Mouse (Mus musculus) stomach, postnatal 0 days (tissue): Measurements from ENCODE around the gene Ppm1k. TPM values are rescaled to one million over a fixed set of nuclear protein-coding genes. Genes with fewer than 3 reads are reported as not detected.

Experiments used
- ATAC-seq: fragments of 200-750 bp; cut with Nextera tagmentation; 2 replicates; pipeline ENCODE4 v1.8.0; 2017; ENCODE audit not compliant: low FRiP score, low TSS enrichment
- DNase-seq: peaks from one replicate; pipeline ENCODE4 v3.0.0-alpha.2; 2016; ENCODE audit warnings: low spot score
- H3K27ac ChIP-seq: fragments of 300-500 bp; sonication (generic); replicated peaks from 2 replicates; pipeline ENCODE4 v1.5.1; 2014; ENCODE audit warnings: mild to moderate bottlenecking, control low read depth
- H3K27me3 ChIP-seq: fragments of 300-500 bp; sonication (generic); 2 replicates; pipeline ENCODE4 v1.6.1; 2014; ENCODE audit warnings: low read length; ENCODE audit not compliant: control insufficient read depth, insufficient read depth
- H3K36me3 ChIP-seq: fragments of 300-500 bp; sonication (generic); 2 replicates; pipeline ENCODE4 v1.6.1; 2014; ENCODE audit warnings: low read length, mixed read lengths; ENCODE audit not compliant: control insufficient read depth, insufficient read depth
- H3K4me1 ChIP-seq: fragments of 300-500 bp; sonication (generic); replicated peaks from 2 replicates; pipeline ENCODE4 v1.6.1; 2014; ENCODE audit warnings: antibody characterized with exemption; ENCODE audit not compliant: control insufficient read depth, insufficient read depth
- H3K4me2 ChIP-seq: fragments of 300-500 bp; sonication (generic); replicated peaks from 2 replicates; pipeline ENCODE4 v1.6.1; 2014; ENCODE audit warnings: low read depth, mild to moderate bottlenecking, control low read depth, moderate library complexity
- H3K4me3 ChIP-seq: fragments of 300-500 bp; sonication (generic); 2 replicates; pipeline ENCODE4 v1.5.1; 2014; ENCODE audit warnings: low read depth, low read length, control low read depth
- H3K9ac ChIP-seq: fragments of 300-500 bp; sonication (generic); 2 replicates; pipeline ENCODE4 v1.6.1; 2014; ENCODE audit warnings: mild to moderate bottlenecking, low read length, control low read depth, mixed read lengths
- H3K9me3 ChIP-seq: fragments of 300-500 bp; sonication (generic); 2 replicates; pipeline ENCODE4 v1.6.1; 2016; ENCODE audit warnings: low read length; ENCODE audit not compliant: control insufficient read depth
- CTCF ChIP-seq: IDR thresholded peaks from 2 replicates; pipeline ENCODE4 v1.5.1; 2016; ENCODE audit warnings: antibody characterized with exemption, low read depth, mild to moderate bottlenecking, moderate library complexity
- EP300 ChIP-seq: optimal IDR thresholded peaks from 2 replicates; pipeline ENCODE3; 2016; ENCODE audit warnings: antibody characterized with exemption
- WGBS: fragments of 180-500 bp; shearing (Covaris S2); extraction: QIAGEN DNeasy Blood & Tissue Kit; methylation state at CpG from one replicate; pipeline ENCODE4 v1.1.7; 2014; 5-methylcytosine and 5-hydroxymethylcytosine counted together
- polyA plus RNA-seq: library from polyadenylated mRNA; unstranded; fragments of >200 nt; fragmentation: Nextera tagmentation; extraction: Ambion mirVana; gene quantifications from 2 replicates; pipeline ENCODE4 v1.2.1, GENCODE M21; 2015

Ppm1k gene
- polyA plus RNA-seq, 1 experiment from 2014 or later: 1.3 TPM

DNA sequence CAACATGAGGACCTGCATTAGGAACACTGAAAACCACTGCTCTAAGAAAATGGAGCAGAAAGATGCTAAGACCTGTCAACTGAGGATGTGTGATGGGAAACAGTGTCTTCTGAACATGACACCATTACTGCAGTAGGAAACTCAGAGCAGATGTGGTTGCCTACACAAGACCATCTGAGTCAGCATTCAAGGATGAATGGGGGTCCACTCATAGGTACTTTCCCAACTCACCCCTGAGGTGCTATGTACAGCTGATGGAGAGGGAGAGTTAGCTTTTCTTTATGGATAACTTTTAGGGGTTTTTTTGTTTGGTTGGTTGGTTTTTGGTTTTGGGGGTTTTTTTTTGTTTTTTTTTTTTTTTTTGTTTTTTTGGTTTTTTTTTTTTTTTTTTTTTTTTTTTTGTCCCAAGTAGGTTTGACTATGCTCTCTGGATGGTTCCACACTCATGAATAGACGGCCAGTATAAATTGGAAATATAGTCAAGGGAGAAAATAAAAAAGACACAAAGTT lies 5.9 kb downstream of the Ppm1k start:
- no peak for TF ChIP-seq EP300
- TF ChIP-seq CTCF: no peak
- Histone ChIP-seq H3K9me3 (no peaks in the 10 kb centered on the region), H3K4me3 (no peak overlapping the region), H3K36me3 (no peaks in the 10 kb centered on the region), H3K27ac (no peak overlapping the region), H3K27me3 (no peaks in the 10 kb centered on the region), H3K4me2 (no peak overlapping the region), H3K9ac (no peak overlapping the region), H3K4me1 (no peaks in the 10 kb centered on the region)
- WGBS: 93% methylated on average over 1 of the region's 1 CpGs
- ATAC-seq: no peak
- DNase-seq: no peak

DNA sequence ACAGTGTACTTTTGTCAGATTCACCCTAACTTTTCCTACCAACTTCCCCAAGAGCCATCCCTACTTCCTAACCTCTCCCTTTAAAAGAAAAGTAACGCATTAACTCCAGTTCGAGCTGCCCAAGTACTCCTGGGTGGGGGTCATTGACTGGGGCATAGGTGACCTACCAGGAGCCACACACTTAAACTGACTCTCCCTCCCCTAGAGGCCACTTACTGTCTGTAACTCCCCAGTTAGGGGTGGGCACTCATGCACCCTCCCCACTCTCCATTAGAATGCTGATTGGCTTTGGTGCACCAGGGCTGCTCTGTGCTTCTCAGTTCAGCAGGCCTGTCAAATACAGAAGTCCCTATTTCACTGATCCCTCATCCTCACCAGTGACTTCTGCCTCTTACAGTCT lies 8.3 kb downstream of the Ppm1k start:
- Histone ChIP-seq H3K9me3 (no peaks in the 10 kb centered on the region), H3K4me2 (no peak overlapping the region), H3K27me3 (no peaks in the 10 kb centered on the region), H3K27ac (no peak overlapping the region), H3K4me3 (no peak overlapping the region), H3K36me3 (no peaks in the 10 kb centered on the region; the same call in 1 of the 2 replicates), H3K9ac (no peak overlapping the region), H3K4me1 (no peaks in the 10 kb centered on the region)
- DNase-seq (no peak), ATAC-seq (no peak)
- 93% methylated on average over 2 of the region's 2 CpGs for WGBS
- TF ChIP-seq CTCF (no peak), EP300 (no peak)

DNA sequence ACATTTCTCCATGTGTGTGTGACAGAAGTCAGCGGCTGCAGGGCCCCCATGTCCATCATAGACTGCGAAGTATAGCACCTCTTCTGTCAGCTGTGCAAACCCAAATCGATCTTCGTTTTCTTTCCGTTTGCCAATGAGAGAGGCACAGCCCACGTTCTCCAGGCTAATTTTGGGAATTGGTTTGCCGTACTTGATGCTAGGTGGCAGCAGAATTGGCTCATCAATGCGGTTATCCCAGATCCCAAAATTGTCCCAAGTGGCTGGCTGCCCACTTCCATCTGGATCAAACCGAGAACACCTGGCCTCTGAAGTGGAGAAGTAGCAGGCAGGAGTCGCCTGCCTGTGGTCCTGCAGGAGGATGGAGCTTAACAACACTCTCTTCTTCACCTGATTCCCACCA lies 10.5 kb downstream of the Ppm1k start:
- Histone ChIP-seq H3K36me3 (no peaks in the 10 kb centered on the region; the same call in 1 of the 2 replicates), H3K4me3 (no peak overlapping the region), H3K27me3 (no peaks in the 10 kb centered on the region), H3K27ac (no peak overlapping the region), H3K4me2 (no peak overlapping the region), H3K4me1 (no peaks in the 10 kb centered on the region), H3K9me3 (no peaks in the 10 kb centered on the region), H3K9ac (no peak overlapping the region)
- ATAC-seq: no peak
- WGBS: 92% methylated on average over 10 of the region's 10 CpGs
- DNase-seq: no peak
- no peak for TF ChIP-seq CTCF
- no peak for TF ChIP-seq EP300

DNA sequence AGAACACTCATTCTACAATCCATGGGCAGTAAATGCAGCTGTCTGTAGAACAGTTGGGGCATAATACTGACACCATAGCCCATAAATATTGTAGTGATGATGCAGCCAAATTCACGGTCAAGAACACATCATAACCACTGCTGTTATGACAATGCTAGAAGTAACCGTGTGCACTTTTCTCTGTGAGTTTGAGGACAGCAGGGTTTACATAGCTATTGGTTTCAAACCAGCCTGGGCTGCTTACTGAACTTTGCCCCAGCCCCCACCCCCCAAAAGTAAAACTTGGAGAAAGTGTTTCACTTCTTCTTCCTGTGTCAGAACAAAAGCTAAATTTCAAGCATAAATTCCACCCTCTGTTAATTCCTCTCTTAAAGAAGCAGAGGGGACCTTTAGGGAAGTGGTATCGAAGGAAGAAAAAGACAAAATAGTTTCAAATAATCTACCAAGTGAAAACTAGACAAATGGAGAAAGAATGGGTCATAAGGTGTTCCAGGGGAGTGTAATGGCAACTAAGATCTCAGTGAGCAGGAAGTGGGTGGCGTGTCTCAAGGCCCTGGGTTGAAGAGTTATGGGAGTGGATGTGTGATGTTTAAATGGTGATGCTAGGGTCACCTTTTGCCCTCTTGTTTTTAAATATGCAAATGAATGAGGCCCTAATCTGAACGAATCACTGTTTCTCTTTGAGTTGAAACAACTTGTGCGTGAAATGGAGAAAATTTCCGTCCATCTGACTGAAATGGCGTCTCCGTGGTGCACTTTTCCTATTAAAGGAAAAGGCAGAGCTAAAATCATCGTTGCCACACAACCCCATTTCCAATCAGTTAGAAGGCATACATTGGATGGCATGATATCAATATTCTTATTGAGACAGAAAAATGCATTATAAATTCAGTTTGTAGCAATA lies 14.3 kb downstream of the Ppm1k start:
- H3K27ac ChIP-seq: no peak overlapping the region
- TF ChIP-seq CTCF: no peak
- no peak for TF ChIP-seq EP300
- ATAC-seq: no peak

DNA sequence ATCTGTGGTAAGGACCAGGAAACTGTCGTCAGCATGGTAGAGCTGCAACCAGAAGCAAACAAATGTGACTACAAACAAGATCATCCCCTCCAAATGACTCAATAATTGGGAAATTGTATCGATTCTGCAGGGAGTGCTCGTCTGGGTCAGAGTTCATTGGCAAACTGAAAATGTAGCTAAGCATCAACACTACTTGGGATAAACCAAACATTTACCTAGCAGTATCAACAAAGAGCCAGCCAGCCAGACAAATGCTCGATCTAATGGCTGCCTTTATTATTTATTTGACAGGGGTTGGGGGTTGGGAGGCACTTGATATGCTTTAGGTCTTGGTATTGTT lies 21.3 kb downstream of the Ppm1k start:
- no peaks in the 10 kb centered on the region for H3K4me1 ChIP-seq
- WGBS: 24% methylated on average over 4 of the region's 4 CpGs
- no peak overlapping the region for H3K4me3 ChIP-seq
- DNase-seq (no peak), ATAC-seq (peak; percentile 53)
- H3K4me2 ChIP-seq: no peak overlapping the region
- H3K9me3 ChIP-seq: no peaks in the 10 kb centered on the region
- peaks cover 9% of the 10 kb centered on the region for H3K36me3 ChIP-seq
- no peak overlapping the region for H3K9ac ChIP-seq
- TF ChIP-seq CTCF: no peak
- TF ChIP-seq EP300: no peak
- H3K27me3 ChIP-seq: no peaks in the 10 kb centered on the region
- no peak overlapping the region for H3K27ac ChIP-seq

More for the DNA sequence above, 14.3 kb downstream of the Ppm1k start:
- Histone ChIP-seq H3K4me2 (no peak overlapping the region), H3K4me3 (no peak overlapping the region), H3K9me3 (no peaks in the 10 kb centered on the region), H3K4me1 (no peaks in the 10 kb centered on the region), H3K36me3 (no peaks in the 10 kb centered on the region; the same call in 1 of the 2 replicates), H3K9ac (no peak overlapping the region), H3K27me3 (no peaks in the 10 kb centered on the region)
- 86% methylated on average over 10 of the region's 10 CpGs for WGBS
- no peak for DNase-seq
